Mouse (Mus musculus) liver, adult 10 weeks (tissue): ENCODE results near the gene Krtcap3. TPM values are rescaled to one million over a fixed set of nuclear protein-coding genes. Genes with fewer than 3 reads are reported as not detected.

Experiments
- polyA plus RNA-seq: library from polyadenylated mRNA; stranded (reverse); fragments of 350-450 nt; fragmentation: Illumina TruSeq; extraction: RNeasy Lipid Tissue Mini Kit (QIAGEN cat#74804); gene quantifications from one replicate; pipeline ENCODE4 v1.2.3, GENCODE M21; 2014; ENCODE audit warnings: low read depth, low replicate concordance

Gene Krtcap3
- 1.0 TPM for polyA plus RNA-seq

GRCm38 (mm10) chr5:31251541-31252101, at the start of gene Krtcap3:
TSS of gene Krtcap3 (plus strand) at chr5:31251691.

GRCm38 (mm10) chr5:31201742-31202590, 49.5 kb upstream of the Krtcap3 start, which contains the start of gene Zfp513:
TSS of gene Zfp513 (minus strand) at chr5:31202303.

GRCm38 (mm10) chr5:31220448-31221303, 30.8 kb upstream of the Krtcap3 start, which contains the start of gene Ppm1g:
TSS of gene Ppm1g (minus strand) at chr5:31220687.

GRCm38 (mm10) chr5:31240637-31241521, 10.6 kb upstream of the Krtcap3 start, which contains the start of the genes Nrbp1 and Gm9970:
TSS of gene Nrbp1 (plus strand) at chr5:31240864.
TSS of gene Gm9970 (minus strand) at chr5:31241232.

DNA sequence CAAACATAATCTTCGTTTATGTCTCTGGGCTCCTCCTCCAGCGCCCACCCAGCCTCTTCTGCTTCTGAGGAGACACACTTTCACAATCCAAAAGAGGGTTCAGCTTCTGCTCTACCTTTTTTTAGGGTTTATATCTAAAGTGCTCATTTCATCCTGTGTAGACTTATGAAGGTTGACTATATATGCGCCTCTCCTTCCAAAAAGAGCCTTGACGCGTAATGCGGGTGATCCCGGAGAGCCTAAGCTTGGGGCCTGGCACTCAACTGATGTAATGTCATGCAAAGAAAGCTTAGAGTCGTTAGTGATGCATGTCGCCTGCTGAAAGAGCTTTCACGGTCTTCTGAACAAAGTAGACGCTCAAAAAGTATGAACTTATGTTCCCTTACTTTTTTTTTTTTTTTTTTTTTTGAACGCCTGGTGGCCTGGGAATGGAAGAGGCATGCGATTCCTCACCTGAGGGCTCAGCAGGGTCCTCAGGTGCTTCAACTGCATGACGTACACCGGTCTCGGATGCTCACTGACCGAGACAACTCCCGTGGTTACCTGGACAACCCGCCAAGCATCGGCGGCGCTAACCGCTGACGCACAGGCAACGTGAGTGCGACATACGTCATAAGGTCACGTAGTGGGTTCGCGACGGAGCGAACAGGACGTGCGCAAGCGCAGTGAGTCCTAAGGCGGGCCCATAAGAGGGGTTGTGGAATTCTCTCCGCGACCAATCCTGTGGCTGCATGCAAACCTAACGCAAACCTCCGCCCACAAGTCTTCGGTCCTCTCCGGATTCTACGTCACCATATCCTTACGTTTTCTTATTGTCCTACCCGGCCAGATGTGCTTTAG, 39.2 kb downstream of the Krtcap3 start, which contains the start of gene Ift172:
Gene Ift172 (minus strand): TSS at position 596 of the 840 bp plus-strand sequence.

GRCm38 (mm10) chr5:31295606-31296141, 44.2 kb downstream of the Krtcap3 start, which contains the start of gene Fndc4:
TSS of gene Fndc4 (minus strand) at chr5:31296080.

DNA sequence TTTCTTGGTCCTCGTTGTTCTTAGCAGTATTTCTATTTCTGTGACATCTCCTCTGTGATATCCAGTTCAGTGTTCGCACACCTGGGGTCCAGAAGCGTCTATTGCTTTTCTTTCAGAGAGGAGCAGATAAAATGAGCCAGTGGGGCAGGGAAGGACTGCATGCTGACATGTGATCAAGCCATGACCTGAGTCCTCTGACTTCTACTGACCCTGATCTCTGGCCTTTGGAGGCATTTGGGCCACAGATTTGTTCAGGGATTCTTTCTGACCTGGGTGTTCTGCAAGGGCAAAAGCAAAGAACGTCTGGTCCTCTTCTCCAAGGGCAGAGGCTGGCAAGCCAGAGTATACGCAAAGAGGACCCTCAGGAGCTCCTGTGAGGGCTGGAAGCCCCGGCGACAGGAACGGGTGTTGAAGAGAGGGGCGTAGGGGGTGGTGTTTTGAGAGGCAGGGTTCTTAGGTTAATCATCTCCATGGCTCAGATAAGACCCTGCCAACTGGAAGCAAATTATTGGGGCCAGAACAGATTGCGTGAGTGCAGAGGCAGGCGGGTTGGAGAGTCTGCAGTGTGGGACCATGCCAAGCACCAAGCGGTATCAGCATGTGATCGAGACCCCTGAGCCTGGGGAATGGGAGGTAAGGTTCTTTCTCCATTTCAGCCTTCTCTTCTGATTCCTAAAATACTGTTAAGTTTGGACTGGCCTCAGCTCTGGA, 45.7 kb downstream of the Krtcap3 start, which contains the start of gene Gckr:
Gene Gckr (plus strand): TSS at position 397 of the 711 bp plus-strand sequence.

Other genes starting within 250 kb of the Krtcap3 start
- gene Atraid, start 203.4 kb upstream of the Krtcap3 start, polyA plus RNA-seq = 116 TPM
- gene Slc5a6, start 202.8 kb upstream of the Krtcap3 start, polyA plus RNA-seq = 1.8 TPM
- 0.29 TPM for gene Cad, start 196.9 kb upstream of the Krtcap3 start, polyA plus RNA-seq
- gene Dnajc5g, start 145.4 kb upstream of the Krtcap3 start, polyA plus RNA-seq = not detected
- gene Slc30a3, start 143.5 kb upstream of the Krtcap3 start, polyA plus RNA-seq = not detected
- not detected for gene Trim54, start 135.0 kb upstream of the Krtcap3 start, polyA plus RNA-seq
- gene Ucn, start 112.9 kb upstream of the Krtcap3 start, polyA plus RNA-seq = not detected
- gene Mpv17, start 97.4 kb upstream of the Krtcap3 start, polyA plus RNA-seq = 31.4 TPM
- 0.13 TPM for gene Gm29609, start 71.8 kb upstream of the Krtcap3 start, polyA plus RNA-seq
- 30.5 TPM for gene Gtf3c2, start 71.5 kb upstream of the Krtcap3 start, polyA plus RNA-seq
- gene Snx17, start 58.5 kb upstream of the Krtcap3 start, polyA plus RNA-seq = 8.9 TPM
- 3.8 TPM for gene Eif2b4, start 58.3 kb upstream of the Krtcap3 start, polyA plus RNA-seq
- gene Zfp513, start 49.4 kb upstream of the Krtcap3 start, polyA plus RNA-seq = 1.4 TPM
- 13.4 TPM for gene Ppm1g, start 31.0 kb upstream of the Krtcap3 start, polyA plus RNA-seq
- gene Nrbp1, start 10.8 kb upstream of the Krtcap3 start, polyA plus RNA-seq = 45.4 TPM
- not detected for gene Gm9970, start 10.5 kb upstream of the Krtcap3 start, polyA plus RNA-seq
- 6.5 TPM for gene Ift172, start 39.4 kb downstream of the Krtcap3 start, polyA plus RNA-seq
- 27.8 TPM for gene Fndc4, start 44.4 kb downstream of the Krtcap3 start, polyA plus RNA-seq
- 78.9 TPM for gene Gckr, start 45.8 kb downstream of the Krtcap3 start, polyA plus RNA-seq
- gene Zfp512, start 200.7 kb downstream of the Krtcap3 start, polyA plus RNA-seq = 8.1 TPM
- gene 4930548H24Rik, start 234.0 kb downstream of the Krtcap3 start, polyA plus RNA-seq = not detected
- gene Gpn1, start 243.1 kb downstream of the Krtcap3 start, polyA plus RNA-seq = 8.7 TPM